Mouse (Mus musculus) heart, embryonic 15.5 days (tissue): ENCODE measurements at regions not wholly inside any gene's neighbourhood (a gene's known extent, or its start where the extent isn't known, plus 50 kb on each side); places are given as distances from the start of the nearest gene placed in this dataset.
"Not testable (repeated sequence)": the region's sequence is repeated elsewhere in the genome, so short reads cannot be mapped to it uniquely, and the experiment has no call there.

Experiments
- ATAC-seq: fragments of 200-750 bp; cut with Nextera tagmentation; replicated peaks from 2 replicates; pipeline ENCODE4 v1.8.0; 2017; ENCODE audit warnings: low read depth, moderate TSS enrichment; ENCODE audit not compliant: insufficient number of reproducible peaks, insufficient read depth, low FRiP score
- H3K27ac ChIP-seq: fragments of 300-500 bp; sonication (generic); 2 replicates; pipeline ENCODE4 v1.5.1; 2015; ENCODE audit warnings: mild to moderate bottlenecking, inconsistent platforms
- H3K27me3 ChIP-seq: fragments of 300-500 bp; sonication (generic); 2 replicates; pipeline ENCODE4 v1.6.1; 2015; ENCODE audit warnings: inconsistent platforms
- H3K36me3 ChIP-seq: fragments of 300-500 bp; sonication (generic); 2 replicates; pipeline ENCODE4 v1.6.1; 2015; ENCODE audit warnings: mild to moderate bottlenecking, inconsistent platforms
- H3K4me1 ChIP-seq: fragments of 300-500 bp; sonication (generic); replicated peaks from 2 replicates; pipeline ENCODE4 v1.6.1; 2015; ENCODE audit warnings: inconsistent platforms
- H3K4me2 ChIP-seq: fragments of 300-500 bp; sonication (generic); 2 replicates; pipeline ENCODE4 v1.6.1; 2015; ENCODE audit warnings: inconsistent platforms, mild to moderate bottlenecking, moderate library complexity
- H3K4me3 ChIP-seq: fragments of 300-500 bp; sonication (generic); 2 replicates; pipeline ENCODE4 v1.5.1; 2015; ENCODE audit warnings: mild to moderate bottlenecking, inconsistent platforms
- H3K9ac ChIP-seq: fragments of 300-500 bp; sonication (generic); 2 replicates; pipeline ENCODE4 v1.6.1; 2015; ENCODE audit warnings: mild to moderate bottlenecking, inconsistent platforms
- H3K9me3 ChIP-seq: fragments of 300-500 bp; sonication (generic); replicated peaks from 2 replicates; pipeline ENCODE4 v1.6.1; 2016; ENCODE audit warnings: inconsistent platforms
- WGBS: fragments of 180-500 bp; shearing (Covaris S2); methylation state at CpG from one replicate; pipeline ENCODE4 v1.1.7; 2015; ENCODE audit warnings: mixed read lengths; 5-methylcytosine and 5-hydroxymethylcytosine counted together

GRCm38 (mm10) chr4:39065761-39066376 lies 384.2 kb upstream of the 1700009N14Rik start:
- no peak overlapping the region for H3K4me3 ChIP-seq
- H3K36me3 ChIP-seq, result no peaks in the 10 kb centered on the region
- H3K27ac ChIP-seq, result no peak overlapping the region
- 0 out of 2 replicates have a peak, but pooled peaks cover 2% of the 10 kb centered on the region for H3K9me3 ChIP-seq
- no peak for ATAC-seq
- WGBS, result 66% methylated on average over 1 of the region's 1 CpGs
- no peak overlapping the region for H3K9ac ChIP-seq
- no peak overlapping the region for H3K4me2 ChIP-seq
- no peaks in the 10 kb centered on the region for H3K27me3 ChIP-seq
- H3K4me1 ChIP-seq, result 0 out of 2 replicates have a peak, but pooled peaks cover 2% of the 10 kb centered on the region

- no peak overlapping the region for H3K4me3 ChIP-seq
- no peaks in the 10 kb centered on the region for H3K9me3 ChIP-seq
- 0 out of 2 replicates have a peak, but pooled peaks cover 2% of the 10 kb centered on the region for H3K4me1 ChIP-seq
- H3K4me2 ChIP-seq, result no peak overlapping the region
- no peak overlapping the region for H3K27ac ChIP-seq
- peak; percentile 87; the same call in 1 of the 2 replicates for ATAC-seq
- no peaks in the 10 kb centered on the region for H3K27me3 ChIP-seq
- 30% methylated on average over 3 of the region's 3 CpGs for WGBS
- H3K36me3 ChIP-seq, result no peaks in the 10 kb centered on the region
- H3K9ac ChIP-seq, result no peak overlapping the region
Measured at GRCm38 (mm10) chr4:39067260-39067876, 382.7 kb upstream of the 1700009N14Rik start.

DNA sequence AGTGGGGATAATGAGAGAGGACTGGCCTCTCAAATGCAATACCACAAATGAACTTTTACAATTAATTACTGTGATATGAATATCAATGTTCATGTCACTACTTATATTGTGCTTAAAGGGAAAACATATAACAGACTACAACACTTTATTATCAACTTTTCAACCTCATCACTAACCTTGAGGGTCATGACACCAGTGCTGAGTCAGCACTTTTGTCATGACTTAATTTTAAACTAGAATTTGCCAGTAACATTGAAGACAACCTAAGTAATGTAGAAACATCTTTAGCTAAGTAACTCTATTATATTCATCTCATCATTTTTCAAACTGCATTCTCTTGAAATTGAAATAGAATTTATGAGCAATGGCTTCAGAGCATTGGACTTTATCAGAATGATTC lies 378.6 kb upstream of the 1700009N14Rik start:
- no peak overlapping the region for H3K4me2 ChIP-seq
- H3K27me3 ChIP-seq, result no peaks in the 10 kb centered on the region
- H3K4me1 ChIP-seq, result 0 out of 2 replicates have a peak, but pooled peaks cover 2% of the 10 kb centered on the region
- H3K9me3 ChIP-seq, result no peaks in the 10 kb centered on the region
- H3K9ac ChIP-seq, result no peak overlapping the region
- no peak for ATAC-seq
- H3K4me3 ChIP-seq, result no peak overlapping the region
- H3K36me3 ChIP-seq, result no peaks in the 10 kb centered on the region
- no peak overlapping the region for H3K27ac ChIP-seq

DNA sequence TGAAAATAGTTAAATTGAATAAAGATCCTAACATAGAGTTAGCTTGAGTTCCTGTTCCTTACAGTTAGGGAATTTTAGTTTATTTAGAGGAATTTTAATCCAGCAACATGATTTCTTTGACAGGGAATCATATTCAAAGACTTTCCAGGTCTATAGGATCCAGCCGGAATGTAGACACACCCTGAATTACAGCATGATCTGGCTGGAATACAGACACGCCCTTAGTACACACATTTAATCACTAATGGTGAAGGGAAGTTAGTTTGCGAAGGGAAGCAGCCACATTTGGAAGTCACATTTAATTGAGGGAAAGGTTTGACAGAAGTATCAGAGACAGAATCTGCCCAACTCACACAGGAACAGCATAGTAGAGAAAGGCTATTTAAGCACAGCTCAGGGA lies 361.8 kb upstream of the 1700009N14Rik start:
- no peak overlapping the region for H3K4me3 ChIP-seq
- H3K4me2 ChIP-seq, result no peak overlapping the region
- no peak overlapping the region for H3K27ac ChIP-seq
- H3K9me3 ChIP-seq, result no peaks in the 10 kb centered on the region
- 80% methylated on average over 3 of the region's 3 CpGs for WGBS
- no peaks in the 10 kb centered on the region for H3K36me3 ChIP-seq
- H3K9ac ChIP-seq, result no peak overlapping the region
- ATAC-seq, result no peak
- no peaks in the 10 kb centered on the region for H3K4me1 ChIP-seq
- H3K27me3 ChIP-seq, result no peaks in the 10 kb centered on the region

DNA sequence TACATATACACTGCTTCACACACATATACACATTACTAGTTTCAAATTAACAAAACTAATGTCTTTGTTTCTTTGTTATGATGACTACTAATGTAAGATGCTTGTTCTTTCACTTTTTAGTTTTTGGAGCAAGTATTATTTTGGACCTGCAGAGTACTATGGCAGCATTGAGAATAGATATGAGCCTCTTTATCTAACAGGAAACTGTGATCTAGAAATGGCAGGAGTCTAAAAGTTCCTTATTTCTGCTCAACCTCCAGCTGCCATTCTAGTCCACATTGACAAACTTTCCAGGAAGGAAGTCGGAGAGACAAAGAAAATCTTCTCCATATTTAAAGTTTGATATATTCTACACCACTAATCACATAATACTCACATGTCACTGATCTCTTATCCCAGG lies 340.9 kb upstream of the 1700009N14Rik start:
- Histone ChIP-seq H3K4me2 (no peak overlapping the region), H3K9me3 (no peaks in the 10 kb centered on the region), H3K4me1 (no peaks in the 10 kb centered on the region), H3K27me3 (no peaks in the 10 kb centered on the region), H3K27ac (no peak overlapping the region), H3K4me3 (no peak overlapping the region), H3K9ac (no peak overlapping the region), H3K36me3 (no peaks in the 10 kb centered on the region)
- no peak for ATAC-seq
- WGBS, result 72% methylated on average over 1 of the region's 1 CpGs

DNA sequence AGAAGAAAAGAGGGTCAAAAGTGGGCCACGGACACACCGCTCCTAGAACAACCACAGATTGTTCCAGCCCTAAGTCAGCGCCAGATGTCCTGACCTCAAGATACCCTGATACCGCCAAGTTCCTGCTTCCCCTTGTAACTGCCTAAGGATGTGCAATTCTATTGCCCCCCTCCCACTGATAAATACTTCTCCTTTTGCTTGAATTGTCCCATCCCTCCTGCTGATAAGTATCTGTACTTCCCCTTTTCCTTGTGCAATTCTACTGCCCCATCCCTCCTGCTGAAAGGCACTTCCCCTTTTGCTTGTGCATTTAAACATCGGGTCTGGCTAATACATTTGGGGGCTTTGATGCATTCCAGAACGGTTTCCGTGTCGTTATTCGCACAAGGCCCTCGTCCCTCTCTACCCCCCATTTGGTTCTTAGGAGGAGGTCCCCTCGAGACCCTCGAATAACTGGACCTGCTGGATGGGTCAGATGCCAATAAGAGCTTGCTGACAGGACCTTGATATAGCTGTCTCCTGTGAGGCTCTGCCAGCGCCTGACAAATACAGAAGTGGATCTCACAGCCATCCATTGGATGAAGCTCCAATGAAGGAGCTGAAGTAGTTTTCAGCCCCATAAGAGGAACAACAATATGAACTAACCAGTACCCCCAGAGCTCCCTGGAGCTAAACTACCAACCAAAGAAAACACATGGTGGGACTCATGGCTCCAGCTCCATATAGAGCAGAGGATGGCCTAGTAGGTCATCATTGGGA lies 336.7 kb upstream of the 1700009N14Rik start:
- not testable (repeated sequence) for H3K36me3 ChIP-seq, H3K4me3 ChIP-seq, H3K9me3 ChIP-seq, H3K27me3 ChIP-seq, H3K27ac ChIP-seq, H3K9ac ChIP-seq, H3K4me2 ChIP-seq, H3K4me1 ChIP-seq, ATAC-seq
- 81% methylated on average over 13 of the region's 13 CpGs for WGBS

DNA sequence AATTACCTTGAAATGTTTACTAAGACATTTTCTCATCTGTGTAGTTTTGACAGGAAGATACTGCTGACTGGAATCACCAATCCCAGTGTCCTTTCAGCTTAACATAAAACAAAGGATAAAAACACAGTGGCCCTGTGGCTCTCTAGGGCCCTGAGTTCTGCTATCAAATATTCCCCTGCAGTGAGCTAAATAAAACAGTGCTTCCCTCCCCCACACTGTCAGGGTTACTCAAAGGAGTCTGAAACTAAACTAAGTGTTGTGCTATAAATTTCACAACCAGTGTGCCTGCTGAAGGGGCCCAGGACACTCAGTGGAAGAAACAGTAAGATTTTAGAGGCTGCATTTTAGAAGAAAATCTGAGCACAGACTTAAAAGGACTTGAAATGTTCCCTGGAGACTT lies 324.6 kb upstream of the 1700009N14Rik start:
- Histone ChIP-seq H3K27ac (no peak overlapping the region), H3K9ac (no peak overlapping the region), H3K4me3 (no peak overlapping the region), H3K36me3 (no peaks in the 10 kb centered on the region), H3K9me3 (no peaks in the 10 kb centered on the region), H3K4me1 (no peaks in the 10 kb centered on the region), H3K4me2 (no peak overlapping the region), H3K27me3 (no peaks in the 10 kb centered on the region)
- no peak for ATAC-seq
